Mouse (Mus musculus): Measurements from ENCODE around the gene Gfral. TPM values are rescaled to one million over a fixed set of nuclear protein-coding genes. Genes with fewer than 3 reads are reported as not detected.

Gfral gene
- not detected for total RNA-seq (2021)
- long read RNA-seq, experiment 1, result 0 reads
- long read RNA-seq, experiment 2, result 0 reads

DNA sequence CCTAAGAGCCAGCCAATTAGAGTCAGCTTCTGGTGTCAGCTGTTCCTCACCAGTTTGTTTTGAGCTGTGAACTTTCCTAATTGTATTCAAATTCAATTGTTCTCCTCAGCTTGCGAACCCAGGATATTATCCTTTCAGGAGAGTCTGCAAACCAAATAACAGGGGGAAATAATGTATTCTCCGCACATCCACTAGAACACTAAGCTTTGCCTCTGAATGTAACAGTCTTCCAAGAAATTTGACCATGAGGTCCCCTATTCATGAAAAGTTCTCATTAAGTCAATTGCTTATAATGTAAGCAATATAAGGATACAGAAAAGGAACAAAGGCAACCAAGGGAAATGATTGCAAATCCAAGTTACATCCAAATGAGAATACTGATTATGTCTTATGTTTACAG lies at the start of gene Gfral:
Gfral (minus strand) TSS at position 101 of the 400 bp plus-strand sequence.
- no peak for DNase-seq

DNA sequence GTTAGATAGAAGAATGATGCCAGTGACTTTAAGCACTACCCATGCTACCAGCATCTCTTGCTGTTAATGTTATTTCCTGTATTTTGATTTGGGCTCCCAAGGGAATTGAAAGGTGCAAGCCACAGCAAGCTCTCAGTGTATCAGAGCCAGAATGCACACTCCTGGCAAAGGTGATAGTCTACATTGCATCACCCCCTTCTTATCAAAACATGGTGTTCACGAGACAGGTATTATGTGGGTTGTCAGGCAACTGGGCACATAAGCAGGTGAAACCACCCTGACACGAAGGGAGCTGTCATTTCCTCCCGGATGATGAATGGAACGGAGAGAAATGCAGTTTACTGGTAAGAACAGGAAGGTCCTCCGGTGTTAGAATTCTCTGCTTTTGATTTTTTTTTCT lies 44.3 kb upstream of the Gfral start:
- DNase-seq, result no peak

DNA sequence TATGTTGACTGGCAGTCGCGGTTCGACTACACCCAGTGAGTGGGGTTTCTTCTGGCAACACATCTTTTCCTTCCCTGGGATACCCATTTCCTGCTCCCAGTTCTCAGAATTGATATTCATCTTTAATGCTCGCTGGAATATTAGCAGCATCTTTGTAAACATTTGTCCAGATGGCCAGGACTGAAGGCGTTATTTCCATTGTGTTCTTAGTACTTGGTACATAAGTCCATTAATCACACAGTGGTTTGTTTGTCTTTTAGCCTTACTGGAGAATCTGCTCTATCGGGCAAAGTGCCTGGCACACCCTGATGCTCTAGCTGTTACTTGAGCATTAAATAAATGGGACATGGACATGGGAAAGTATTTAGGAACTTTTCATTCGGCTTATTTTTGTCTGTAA lies 39.1 kb upstream of the Gfral start:
- no peak for DNase-seq

DNA sequence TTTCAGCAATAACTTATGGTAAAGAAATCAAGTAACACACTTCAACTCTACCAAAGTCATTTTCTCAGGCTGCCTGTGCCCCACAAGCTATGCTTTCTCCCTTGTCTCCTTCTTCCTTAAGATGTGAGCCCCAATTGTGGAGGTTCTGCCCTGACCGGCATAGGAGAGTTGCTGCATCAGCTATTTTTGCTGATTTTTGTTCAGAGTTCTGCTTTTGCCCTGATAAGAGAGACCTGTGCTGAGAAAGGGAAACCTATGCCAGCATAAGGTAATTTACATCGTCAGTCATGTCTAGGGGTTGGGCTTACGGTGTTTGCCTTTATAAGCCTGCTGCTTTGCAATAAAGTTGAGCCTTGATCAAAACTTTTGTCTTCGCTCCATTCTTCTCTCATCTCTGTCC lies 38.7 kb upstream of the Gfral start:
- no peak for DNase-seq

DNA sequence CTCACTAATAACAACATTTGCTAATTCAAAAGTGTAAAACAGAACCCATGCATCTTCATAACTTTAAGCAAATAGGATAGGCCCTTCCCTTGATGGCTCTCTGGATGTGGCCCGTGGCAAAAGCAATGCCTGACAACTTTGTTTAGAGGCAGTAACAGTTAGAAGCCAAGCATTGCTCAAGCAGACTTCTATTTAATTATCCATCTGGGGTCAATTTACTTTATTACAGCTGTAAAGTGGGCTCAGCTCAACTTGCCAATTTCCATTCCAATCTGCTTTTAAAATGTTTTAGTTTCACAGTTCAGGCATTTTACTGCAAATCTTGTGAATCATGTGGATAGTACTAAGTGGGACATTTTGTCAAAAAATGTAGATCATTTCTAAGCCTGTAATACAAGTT lies 28.9 kb upstream of the Gfral start:
- no peak for DNase-seq

DNA sequence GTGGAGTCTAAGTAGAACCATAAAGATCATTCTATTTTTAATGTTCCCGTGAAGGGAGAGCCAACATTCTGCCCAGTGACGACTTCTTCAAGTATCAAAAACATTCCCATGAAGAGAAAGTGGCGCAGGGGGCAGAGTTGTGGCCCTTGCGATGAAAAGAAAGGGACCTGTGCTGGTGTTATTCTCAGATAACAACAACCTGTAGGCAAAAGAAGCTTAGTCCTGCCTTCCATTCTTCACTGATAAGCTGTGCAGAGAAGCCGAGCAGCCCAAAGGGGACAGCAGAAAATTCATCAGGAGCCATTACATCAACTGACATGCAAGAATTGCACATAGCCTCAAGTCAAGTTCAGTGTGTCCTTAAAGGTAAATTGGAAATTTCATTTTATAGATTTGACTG lies 24.5 kb upstream of the Gfral start:
- DNase-seq, result no peak

DNA sequence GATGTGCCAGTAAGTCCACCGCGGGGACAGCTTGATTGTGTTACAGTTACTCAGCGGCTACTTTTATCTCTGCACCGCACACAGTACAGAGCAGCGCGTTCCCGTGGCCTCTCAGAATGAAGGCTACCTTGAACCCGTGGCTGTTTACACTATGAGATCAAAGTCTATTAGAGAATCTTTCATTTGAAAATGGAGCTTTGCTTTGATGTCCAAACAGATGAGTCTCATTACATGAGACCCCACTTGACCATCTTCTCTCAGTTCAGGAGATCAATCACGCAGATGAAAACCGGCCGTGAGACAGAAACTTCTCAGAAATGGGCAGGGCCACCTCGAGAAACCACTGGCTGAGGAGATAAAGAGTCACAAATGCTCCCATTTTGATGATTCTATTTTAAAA lies 23.8 kb upstream of the Gfral start:
- peak in 1 of 2 experiments; percentile 45 for DNase-seq

DNA sequence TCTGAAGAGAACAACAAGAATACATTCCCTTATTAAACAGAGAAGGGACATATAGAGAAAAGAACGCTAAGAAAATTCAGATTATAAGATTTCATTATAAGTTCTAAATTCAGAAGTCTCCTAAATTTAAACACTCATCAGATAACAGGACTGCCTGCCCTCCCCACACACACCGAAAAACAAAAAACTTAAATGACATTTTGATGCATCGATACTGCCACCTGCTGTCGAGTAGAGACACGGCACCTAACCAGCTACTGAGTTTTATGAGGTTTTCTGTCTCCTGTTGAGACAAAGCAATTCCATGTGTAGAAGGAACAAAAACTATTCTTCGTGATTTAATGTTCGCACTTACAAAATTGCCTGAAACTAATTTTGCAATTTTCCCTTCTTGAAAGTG lies 23.2 kb upstream of the Gfral start:
- peak; percentile 55 to 73 for DNase-seq

DNA sequence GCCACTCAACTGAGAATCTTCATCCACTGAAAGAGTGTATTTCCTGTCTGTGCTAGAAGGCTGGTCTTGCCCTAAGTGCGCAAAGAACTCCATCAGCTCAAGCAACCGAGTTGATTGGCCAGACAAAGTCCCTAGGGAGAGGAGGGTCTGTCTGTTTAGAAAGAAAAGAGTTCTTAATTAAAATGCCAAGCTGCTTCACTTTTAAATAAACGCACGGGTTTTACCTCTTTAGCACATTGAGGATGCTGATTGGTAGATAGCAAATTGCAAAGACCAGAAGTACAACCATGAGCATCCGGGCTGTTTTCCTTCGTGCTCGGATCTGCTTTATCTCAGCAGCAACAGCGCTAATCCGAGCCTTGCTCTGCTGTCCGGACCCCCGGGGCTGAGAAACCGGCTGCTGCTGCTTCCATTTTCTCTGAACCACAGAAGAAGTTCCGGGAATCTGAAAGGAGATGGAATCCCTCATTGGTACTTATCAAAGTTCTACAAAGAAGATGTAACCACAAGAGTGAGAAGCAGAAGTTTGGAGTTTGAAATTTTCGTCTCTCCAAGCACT lies 22.6 kb upstream of the Gfral start:
- peak in 1 of 2 experiments; percentile 18 for DNase-seq

DNA sequence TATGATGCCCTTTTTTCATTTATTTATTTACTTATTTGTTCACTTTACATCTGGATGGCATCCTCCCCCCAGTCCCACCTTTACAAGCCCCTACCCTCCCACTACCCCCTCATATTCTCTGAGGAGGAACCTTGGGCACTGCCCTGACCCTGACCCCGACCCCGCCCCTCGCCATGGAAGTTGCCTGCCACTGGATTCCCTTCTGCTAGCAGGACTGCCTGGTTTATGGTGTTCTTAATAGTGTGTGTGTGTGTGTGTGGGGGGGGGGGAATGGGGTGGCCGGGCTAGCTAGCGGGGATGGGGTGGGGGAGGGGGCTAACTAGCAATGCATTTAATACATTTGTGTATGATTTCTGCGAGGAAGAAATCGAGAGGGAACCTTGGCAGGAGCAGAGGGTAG lies 21.4 kb upstream of the Gfral start:
- no peak for DNase-seq

DNA sequence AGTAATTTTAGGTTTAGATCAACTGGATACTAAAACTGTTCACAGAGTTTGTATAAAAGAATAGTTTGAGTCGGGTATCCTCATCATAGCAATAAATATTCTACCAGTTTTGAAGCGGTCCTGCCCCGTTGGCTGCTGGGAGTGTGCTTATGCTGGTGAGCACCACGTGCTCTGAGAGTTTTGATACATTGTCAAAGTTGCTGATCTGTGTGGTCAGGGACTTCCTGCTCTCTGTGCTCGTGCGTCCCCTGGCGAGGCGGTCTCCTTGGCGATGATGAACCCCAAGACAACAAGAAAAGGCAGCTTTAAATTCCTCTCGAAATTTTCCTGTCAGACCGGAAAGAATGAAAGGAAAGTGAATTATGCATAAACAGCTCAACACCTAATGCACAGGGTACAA lies 16.9 kb upstream of the Gfral start:
- no peak for DNase-seq

DNA sequence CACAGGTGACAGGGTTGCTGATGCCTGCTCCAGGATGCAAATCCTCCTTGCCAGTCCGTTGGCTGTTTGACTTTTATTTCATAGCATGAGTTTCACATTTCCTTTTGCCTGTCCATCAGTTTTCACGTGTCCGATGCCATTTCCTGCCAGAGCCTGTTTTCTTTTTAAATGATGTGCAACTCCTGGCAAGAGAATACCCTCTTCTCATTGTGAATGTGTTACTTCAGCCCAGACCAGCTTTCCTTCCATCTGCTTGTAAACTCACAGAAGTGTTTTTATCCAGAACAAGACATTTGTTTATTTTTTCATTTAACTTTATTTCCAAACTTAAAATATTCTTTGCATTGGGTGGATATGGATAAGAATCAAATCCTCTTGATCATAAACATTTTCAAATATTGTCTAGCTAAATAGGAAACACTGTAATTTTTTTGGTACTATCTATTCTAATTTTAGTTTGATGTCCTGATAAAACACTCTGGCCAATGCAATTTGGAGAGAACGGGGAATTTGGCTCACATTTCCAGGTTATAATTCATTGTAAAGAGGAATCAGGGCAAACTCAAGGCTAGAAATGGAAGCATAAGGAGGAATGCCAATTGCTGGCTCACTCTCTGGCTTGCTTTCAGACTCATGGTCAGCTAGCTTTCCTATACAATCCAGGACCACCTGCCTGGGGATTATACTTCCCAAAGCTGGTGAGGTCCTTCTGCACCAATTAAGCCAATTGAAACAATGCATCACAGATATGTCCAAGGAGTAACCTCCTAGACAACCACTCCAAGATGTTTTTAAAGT lies 3.9 kb upstream of the Gfral start:
- DNase-seq, result peak; percentile 16 to 27

DNA sequence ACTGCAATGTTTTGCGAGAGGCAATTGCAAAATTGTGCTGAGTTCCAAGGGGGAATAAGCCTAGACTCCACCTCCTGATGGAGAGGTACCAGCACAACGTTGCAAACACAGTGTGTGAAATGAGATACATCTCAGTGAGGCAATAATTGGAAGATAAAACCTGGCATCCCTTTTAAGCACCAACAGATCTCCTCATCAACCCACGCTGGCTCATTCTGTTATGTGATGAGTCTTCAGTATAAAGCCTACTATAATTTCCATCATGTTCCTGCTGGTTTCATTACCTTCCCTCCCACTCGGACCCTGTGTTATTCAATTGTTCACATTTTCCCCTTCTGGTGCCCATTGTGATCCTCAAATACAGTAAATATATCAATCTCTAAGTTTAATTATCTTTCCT lies 1.2 kb upstream of the Gfral start:
- no peak for DNase-seq

DNA sequence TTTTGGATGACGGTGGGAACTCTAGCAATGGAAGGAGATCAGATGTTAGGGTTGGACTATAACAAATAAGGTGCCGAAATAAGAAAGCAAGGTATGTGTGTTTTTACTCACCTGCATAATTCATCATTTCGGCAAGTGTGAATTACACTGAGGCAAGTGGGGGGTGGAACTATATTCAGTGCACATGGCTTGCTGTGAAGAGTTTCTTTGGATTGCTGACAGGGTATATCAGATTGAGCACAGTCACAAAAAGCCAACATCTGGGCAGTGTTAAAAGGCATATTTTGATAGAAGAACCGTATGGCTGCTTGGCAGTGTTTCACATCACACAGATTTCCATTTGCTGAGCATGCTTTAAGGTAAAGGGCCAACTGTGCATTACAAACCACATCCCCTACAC lies 16.5 kb downstream of the Gfral start:
- no peak for DNase-seq

DNA sequence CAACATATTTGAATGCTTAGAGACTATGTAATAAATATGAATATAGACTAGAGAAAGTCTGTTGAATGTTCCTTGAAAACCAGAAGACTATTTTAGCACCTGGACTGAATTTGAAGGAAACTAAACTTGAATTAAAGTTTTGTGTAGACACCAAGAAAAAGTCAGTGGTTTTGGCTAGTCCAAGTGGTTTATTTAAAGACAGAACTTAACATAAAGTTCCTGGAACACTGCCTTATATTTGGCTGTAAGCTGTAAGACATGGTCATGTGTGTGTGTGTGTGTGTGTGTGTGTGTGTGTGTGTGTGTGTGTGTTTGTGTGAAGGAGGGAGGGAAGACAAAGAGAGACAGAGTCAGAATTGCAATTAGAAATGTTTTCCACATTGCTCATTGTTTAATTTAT lies 34.2 kb downstream of the Gfral start:
- DNase-seq, result no peak

DNA sequence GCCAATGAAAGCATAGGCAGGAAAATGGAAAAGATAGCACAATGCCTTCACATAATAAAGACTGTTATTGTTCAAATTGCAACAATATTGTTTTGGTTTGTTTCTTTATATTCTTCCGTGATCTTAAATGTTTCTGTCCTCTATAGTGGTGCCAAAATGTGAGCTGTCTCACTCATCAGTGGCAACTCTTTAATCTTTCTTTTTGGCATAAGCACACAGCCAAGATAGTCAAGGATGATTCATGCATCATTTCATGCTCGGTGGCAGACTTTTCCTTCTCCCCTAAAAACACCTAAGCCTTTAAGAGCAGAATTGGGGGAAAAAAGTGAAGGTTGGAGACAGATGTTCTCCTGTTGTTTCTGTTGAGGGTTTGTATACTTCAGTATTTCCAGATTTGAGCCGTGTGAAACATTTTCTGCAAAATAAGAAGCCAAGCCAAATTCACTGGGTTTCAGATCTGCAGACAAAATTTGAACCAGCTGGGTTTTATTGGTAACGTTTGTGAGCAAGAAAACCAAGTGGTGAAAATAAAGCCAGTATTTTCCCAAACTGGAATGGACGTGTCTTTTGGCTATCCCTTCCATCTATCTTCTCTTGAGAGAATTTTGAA lies 40.7 kb downstream of the Gfral start:
- DNase-seq, result no peak

DNA sequence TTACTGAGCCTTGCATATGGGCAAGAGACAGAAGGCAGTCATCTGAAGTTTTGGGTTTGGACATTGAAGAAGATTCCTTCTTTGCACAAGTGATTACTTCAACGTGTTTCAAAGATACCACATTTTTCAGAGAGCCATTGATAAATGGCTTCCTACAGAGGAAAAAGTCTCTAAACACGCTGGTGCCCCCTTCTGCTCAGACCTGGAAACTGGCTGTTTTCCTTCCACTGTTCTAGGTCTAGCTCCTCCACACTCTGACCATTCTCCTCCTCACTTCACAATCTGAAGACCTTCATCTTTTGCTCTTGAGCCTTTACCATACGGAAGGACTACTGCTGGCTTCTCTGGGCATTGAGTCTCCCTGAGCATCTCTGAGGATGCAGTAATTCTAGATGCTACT lies 45.1 kb downstream of the Gfral start:
- peak; percentile 17 to 41 for DNase-seq

DNA sequence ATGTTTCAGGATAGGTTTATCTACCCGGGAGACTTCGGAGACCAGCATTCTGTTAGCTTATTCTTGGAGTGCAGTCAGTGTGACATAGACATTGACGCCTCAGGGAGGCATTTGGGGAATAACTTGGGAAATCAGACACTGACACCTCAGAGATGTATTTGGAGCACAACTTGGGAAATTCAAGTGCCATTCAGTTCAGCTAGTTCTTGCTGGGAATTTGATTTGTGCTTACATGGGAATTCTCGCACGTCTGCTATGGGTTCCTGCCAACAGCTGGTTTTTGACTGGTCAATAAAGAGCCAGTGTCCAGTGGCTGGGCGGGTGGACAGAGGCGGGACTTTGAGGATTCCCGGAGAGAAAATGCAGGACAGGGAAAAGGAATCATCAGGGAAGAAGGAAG lies 51.0 kb downstream of the Gfral start:
- no peak for DNase-seq

DNA sequence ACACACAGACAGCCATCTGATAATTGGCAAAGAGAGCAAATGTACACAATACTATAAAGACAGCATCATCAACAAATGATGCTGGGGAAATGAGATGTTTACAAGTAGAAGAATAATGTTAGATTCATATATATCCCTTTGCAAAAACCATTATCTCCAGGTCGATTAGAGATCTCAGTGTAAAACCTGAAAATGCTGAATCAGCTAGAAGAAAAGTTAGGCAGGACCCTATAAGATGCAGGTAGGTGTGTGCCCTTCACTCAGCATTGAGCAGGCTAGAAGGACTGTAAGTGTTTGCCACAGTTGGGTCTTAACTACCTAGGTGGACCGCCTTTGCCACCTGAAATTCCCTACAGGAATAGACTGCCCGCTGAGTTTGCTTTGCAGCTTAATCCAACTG lies 67.9 kb downstream of the Gfral start:
- DNase-seq, result no peak

DNA sequence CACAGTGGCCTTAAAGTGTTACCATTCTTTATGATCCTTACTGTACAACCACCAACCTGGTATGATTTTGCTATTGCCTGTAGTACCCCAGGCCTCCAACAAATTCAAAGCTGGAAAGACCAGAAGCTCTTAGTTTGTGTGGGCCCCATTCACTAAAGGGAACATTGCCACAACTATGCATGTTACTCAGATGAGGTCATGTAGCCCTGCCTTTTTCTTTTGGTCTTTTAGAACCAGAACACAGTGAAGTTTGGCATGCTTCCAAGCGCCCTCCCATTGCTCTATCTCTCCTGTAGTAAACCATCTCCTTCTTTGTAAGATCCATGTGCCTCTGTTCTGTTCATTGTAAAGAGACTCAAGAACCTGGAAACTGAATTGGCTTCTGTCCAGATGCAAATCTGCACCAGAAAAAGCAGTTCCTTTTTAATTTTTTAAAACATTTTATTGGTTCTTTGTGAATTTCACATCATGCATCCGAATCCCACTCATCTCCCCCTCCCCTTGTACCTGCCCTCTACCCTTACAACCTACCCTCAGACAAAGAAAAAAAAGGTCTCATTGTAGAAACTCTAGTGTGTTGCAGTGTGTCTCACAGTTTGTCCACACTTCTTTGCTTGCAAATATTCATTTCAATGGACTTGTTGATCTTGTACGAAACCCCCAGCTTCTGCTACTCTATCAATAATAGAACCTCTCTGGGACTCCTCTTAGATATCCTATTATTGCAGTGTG lies 74.9 kb downstream of the Gfral start:
- DNase-seq, result peak in 1 of 2 experiments; percentile 5

DNA sequence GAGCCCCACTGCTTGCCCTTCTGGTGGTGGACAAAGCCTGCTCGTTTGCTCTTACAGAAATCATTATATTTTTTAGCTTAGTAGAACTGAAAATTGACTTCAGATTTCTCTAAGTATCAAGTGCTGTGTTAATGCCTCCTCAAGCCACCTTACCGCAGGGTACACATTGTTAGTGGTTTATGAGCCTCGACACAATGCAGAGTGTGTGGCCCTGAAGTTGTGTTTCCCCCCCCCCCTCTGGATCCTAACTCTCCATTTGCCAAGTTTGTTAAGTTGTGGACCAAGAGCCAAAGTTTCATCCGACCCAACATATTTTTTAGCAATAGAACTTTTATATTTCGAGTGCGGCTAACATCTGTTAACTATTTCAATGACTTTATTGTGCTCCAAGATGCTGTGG lies 79.4 kb downstream of the Gfral start:
- no peak for DNase-seq

DNA sequence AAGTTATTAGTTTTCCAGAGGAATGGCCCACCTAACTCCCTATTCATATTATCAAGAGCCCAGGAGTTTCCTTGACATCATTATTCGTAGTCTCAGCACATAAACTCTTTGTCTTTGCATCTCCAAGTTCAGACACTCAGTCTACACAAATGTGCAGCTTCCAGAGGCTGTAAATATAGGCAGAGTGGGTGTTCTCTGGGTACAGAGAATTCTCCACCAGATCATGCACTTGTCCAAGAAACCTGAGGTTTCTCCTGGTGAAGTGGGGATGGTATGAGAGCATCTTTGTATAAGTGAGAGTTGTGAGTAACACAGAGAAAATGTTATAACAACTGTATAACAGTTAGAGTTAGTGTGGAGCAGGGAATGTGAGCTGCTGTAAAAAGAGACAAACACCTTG lies 84.1 kb downstream of the Gfral start:
- no peak for DNase-seq

DNA sequence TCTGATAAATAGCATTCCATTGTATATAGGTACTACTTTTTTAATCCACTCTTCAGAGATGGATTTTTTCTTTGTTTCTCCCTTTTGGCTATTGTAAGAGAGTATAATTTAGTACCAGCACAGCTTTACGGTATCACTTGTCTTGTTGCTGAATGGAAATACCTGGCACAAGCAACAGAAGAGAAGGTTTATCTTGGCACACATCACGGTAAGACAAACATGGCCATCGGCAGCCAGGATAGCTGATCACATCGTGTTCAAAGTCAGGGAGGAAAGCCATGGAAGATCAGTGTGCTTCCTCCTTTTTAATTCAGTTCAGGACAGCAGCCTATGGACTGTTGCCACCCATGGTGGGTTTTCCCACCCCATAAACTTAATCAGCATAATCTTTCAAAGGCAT lies 89.2 kb downstream of the Gfral start:
- DNase-seq, result no peak
